Mouse (Mus musculus) stomach, postnatal 0 days (tissue): ENCODE results near the gene Unkl.

Experiments used
- CTCF ChIP-seq: IDR thresholded peaks from 2 replicates; pipeline ENCODE4 v1.5.1; 2016; ENCODE audit warnings: antibody characterized with exemption, low read depth, mild to moderate bottlenecking, moderate library complexity
- EP300 ChIP-seq: optimal IDR thresholded peaks from 2 replicates; pipeline ENCODE3; 2016; ENCODE audit warnings: antibody characterized with exemption

- TF ChIP-seq CTCF = no peak
- no peak for TF ChIP-seq EP300
Observed at GRCm38 (mm10) chr17:25227991-25228390, 39.8 kb downstream of the Unkl start.
